Mouse (Mus musculus) cerebellum, adult 2 months (tissue): ENCODE data around the gene Gprasp2. TPM values are rescaled to one million over a fixed set of nuclear protein-coding genes. Genes with fewer than 3 reads are reported as not detected.
"Not testable (repeated sequence)": the region's sequence is repeated elsewhere in the genome, so short reads cannot be mapped to it uniquely, and the experiment has no call there.

Experiments
- DNase-seq, 2 experiments: peaks; one replicate each; pipeline ENCODE4 v3.0.0; 2021
- H3K27ac ChIP-seq: fragments of 200-500 bp; 2 replicates; pipeline ENCODE4 v1.5.1; 2012; ENCODE audit warnings: low read length, control low read depth, inconsistent platforms; ENCODE audit not compliant: insufficient read depth
- H3K27me3 ChIP-seq: fragments of 200-500 bp; 2 replicates; pipeline ENCODE4 v1.6.1; 2012; ENCODE audit warnings: inconsistent platforms, mild to moderate bottlenecking, low read length, moderate library complexity; ENCODE audit not compliant: control insufficient read depth, insufficient read depth
- H3K4me1 ChIP-seq: fragments of 200-500 bp; 2 replicates; pipeline ENCODE4 v1.6.1; 2011; ENCODE audit warnings: low read length; ENCODE audit not compliant: control insufficient read depth, insufficient read depth
- H3K4me3 ChIP-seq: fragments of 200-500 bp; replicated peaks from 2 replicates; pipeline ENCODE3; 2011; ENCODE audit warnings: mild to moderate bottlenecking, low read depth, low read length, control low read depth; ENCODE audit not compliant: insufficient read depth
- CTCF ChIP-seq: fragments of 200-500 bp; IDR thresholded peaks from 2 replicates; pipeline ENCODE4 v1.5.1; 2011; ENCODE audit warnings: low read depth, mild to moderate bottlenecking, control low read depth, low read length, moderate library complexity, borderline replicate concordance; ENCODE audit not compliant: insufficient read depth
- POLR2A ChIP-seq: fragments of 200-500 bp; IDR thresholded peaks from 2 replicates; pipeline ENCODE4 v1.6.1; 2011; ENCODE audit warnings: low read length, control low read depth, borderline replicate concordance; ENCODE audit not compliant: insufficient read depth
- WGBS: fragments of 180-500 bp; shearing (Covaris S2); methylation state at CpG from one replicate; pipeline ENCODE4 v1.1.7; 2018; 5-methylcytosine and 5-hydroxymethylcytosine counted together
- polyA plus RNA-seq: library from polyadenylated mRNA; depleted of rRNA; stranded (reverse); fragments of >200 nt; gene quantifications from 2 replicates; pipeline ENCODE4 v1.2.3, GENCODE M21; 2012; rRNA removed

Gprasp2 gene
- polyA plus RNA-seq, 1 experiment = 107 TPM

GRCm38 (mm10) chrX:135837896-135838295, 938 bp upstream of the Gprasp2 start:
- Histone ChIP-seq H3K27ac (no peak overlapping the region), H3K4me3 (no peak overlapping the region), H3K27me3 (no peaks in the 10 kb centered on the region), H3K4me1 (no peaks in the 10 kb centered on the region)
- peak in 1 of 2 experiments; percentile 7 for DNase-seq
- TF ChIP-seq POLR2A = no peak
- no peak for TF ChIP-seq CTCF
- WGBS = 52% methylated on average over 2 of the region's 2 CpGs

GRCm38 (mm10) chrX:135839397-135840391, 860 bp downstream of the Gprasp2 start:
- Histone ChIP-seq H3K4me3 (peak overlapping the region; percentile 69), H3K27ac (0 out of 2 replicates have a peak overlapping the region, but pooled peaks have one; percentile 34)
- H3K27me3 ChIP-seq, H3K4me1 ChIP-seq: not testable (repeated sequence)
- WGBS = 14% methylated on average over 14 of the region's 17 CpGs
- peak; percentile 23; the same call in 1 of the 2 replicates for TF ChIP-seq CTCF
- DNase-seq = peak; percentile 62 to 67

DNA sequence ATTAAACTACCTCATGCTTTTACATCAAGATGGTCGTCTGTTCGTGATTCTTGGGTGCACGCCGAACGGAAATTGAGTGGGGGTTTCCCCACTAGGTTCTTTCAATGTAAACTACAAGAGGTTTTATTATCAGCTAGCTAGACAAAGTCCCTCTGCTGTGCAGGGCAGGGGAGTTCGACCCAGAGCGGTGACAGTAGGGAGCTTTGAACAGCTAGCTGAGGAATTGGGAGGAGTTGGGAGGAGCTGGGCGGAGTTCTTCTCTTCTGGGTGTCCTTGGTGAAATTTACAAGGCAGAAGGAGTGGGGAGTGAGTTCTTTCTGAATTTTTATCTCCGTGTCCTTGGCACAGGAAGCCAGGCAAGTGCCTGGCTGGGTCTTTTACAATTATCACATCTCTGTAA, 28.0 kb downstream of the Gprasp2 start:
- DNase-seq, H3K27me3 ChIP-seq, H3K4me1 ChIP-seq, H3K27ac ChIP-seq, H3K4me3 ChIP-seq: not testable (repeated sequence)
- 82% methylated on average over 9 of the region's 9 CpGs for WGBS

DNA sequence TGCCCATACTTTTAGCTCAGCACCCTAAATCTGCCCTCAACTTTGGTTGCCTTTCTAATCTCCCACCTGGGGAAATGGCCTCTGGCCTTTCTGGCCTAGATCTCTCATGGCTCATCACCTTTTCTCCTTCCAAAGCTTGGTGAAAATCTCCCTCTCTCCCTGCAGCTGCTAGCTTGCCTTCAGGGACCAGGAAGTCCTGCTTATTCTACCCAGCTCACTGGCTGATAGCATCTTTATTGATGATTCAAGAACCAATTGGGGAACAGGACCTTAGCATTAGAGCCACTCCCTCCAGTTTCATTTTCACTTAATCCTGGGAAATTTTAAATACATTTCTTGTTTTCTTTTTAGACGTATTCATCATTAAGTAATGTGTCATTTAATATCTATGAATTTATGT, 37.8 kb downstream of the Gprasp2 start:
- WGBS = 89% methylated on average over 1 of the region's 1 CpGs
- no peak overlapping the region for H3K27ac ChIP-seq

DNA sequence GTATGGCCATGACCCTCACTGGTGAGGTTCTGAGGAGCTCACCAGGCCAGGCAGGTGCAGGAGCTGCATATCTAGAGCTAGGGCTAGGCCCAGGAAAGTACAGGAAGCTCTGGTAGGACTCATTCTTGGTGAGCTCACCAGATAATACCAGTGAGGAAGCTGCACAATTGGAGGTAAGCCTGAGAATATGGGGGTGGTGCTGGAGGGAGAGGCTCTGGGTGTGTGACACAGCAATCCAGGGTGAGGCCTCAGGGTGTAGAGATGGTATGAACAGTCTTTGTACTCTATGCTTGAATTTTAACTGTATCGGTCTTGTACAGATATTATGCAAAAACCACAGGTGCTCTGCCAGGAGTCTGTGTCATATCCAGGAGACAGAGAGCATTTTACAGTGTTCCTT, 40.8 kb downstream of the Gprasp2 start:
- Histone ChIP-seq H3K4me1 (no peaks in the 10 kb centered on the region), H3K4me3 (no peak overlapping the region), H3K27ac (no peak overlapping the region), H3K27me3 (no peaks in the 10 kb centered on the region)
- DNase-seq = no peak
- WGBS = 80% methylated on average over 1 of the region's 1 CpGs
- TF ChIP-seq CTCF (no peak), POLR2A (no peak)

More for the DNA sequence above, 37.8 kb downstream of the Gprasp2 start:
- Histone ChIP-seq H3K27me3 (no peaks in the 10 kb centered on the region), H3K4me1 (no peaks in the 10 kb centered on the region), H3K4me3 (no peak overlapping the region)
- no peak for DNase-seq
- TF ChIP-seq CTCF = no peak

GRCm38 (mm10) chrX:135885411-135886233, 46.8 kb downstream of the Gprasp2 start:
- H3K27me3 ChIP-seq = no peaks in the 10 kb centered on the region
- TF ChIP-seq POLR2A (no peak), CTCF (no peak)
- DNase-seq = peak; percentile 76 to 79
- peak overlapping the region; percentile 83 for H3K4me3 ChIP-seq
- H3K4me1 ChIP-seq = no peaks in the 10 kb centered on the region
- 6% methylated on average over 31 of the region's 41 CpGs for WGBS
- peak overlapping the region; percentile 87 for H3K27ac ChIP-seq

DNA sequence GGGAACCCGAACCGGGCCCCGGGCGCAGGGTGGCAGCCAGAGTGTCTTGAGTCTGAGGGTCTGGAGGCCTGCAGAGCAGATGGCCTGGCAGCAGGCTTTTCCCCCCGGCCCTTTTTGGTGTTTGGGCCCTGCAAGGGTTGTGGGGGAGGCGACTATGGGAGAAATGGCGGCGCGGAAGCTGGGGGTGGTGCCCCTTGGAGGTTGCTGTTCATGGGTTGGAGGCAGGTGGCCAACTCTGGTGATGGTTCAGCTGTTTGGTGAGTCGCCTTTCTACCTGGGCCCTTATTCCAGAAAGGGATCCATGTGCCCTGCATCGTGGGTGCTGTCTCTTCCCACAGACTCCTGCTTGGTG, 47.4 kb downstream of the Gprasp2 start:
- DNase-seq = peak in 1 of 2 experiments; percentile 54
- H3K4me3 ChIP-seq = peak overlapping the region; percentile 83
- peak overlapping the region; percentile 87 for H3K27ac ChIP-seq
- TF ChIP-seq POLR2A (no peak), CTCF (no peak)
- H3K27me3 ChIP-seq = no peaks in the 10 kb centered on the region
- WGBS = 16% methylated on average over 11 of the region's 11 CpGs
- H3K4me1 ChIP-seq = no peaks in the 10 kb centered on the region

Other genes with a start within 250 kb of the Gprasp2 start
- 0.16 TPM in 2 replicates for gene Nxf7, start 240.3 kb upstream of the Gprasp2 start, polyA plus RNA-seq
- not detected in 2 replicates for gene Prame, start 211.3 kb upstream of the Gprasp2 start, polyA plus RNA-seq
- gene Tcp11x2, start 145.2 kb upstream of the Gprasp2 start, polyA plus RNA-seq = not detected in 2 replicates
- not detected in 2 replicates for gene Tmsb15a, start 113.8 kb upstream of the Gprasp2 start, polyA plus RNA-seq
- 12.6 and 12.7 TPM in 2 replicates for gene Armcx5, start 96.3 kb upstream of the Gprasp2 start, polyA plus RNA-seq
- 190 TPM in 2 replicates for gene Gprasp1, start 96.3 kb upstream of the Gprasp2 start, polyA plus RNA-seq
- 32.3 and 34.1 TPM in 2 replicates for gene Bhlhb9, start 41.4 kb upstream of the Gprasp2 start, polyA plus RNA-seq
- 143 TPM in 2 replicates for gene Arxes2, start 154.8 kb downstream of the Gprasp2 start, polyA plus RNA-seq
- 36.7 and 40.0 TPM in 2 replicates for gene Arxes1, start 194.3 kb downstream of the Gprasp2 start, polyA plus RNA-seq
- gene Bex2, start 229.2 kb downstream of the Gprasp2 start, polyA plus RNA-seq = 291 and 304 TPM in 2 replicates
- gene Nxf3, start 246.2 kb downstream of the Gprasp2 start, polyA plus RNA-seq = 0.05 and 0.10 TPM in 2 replicates